Mouse (Mus musculus) heart, postnatal 36 days (tissue): ENCODE measurements around the gene Pald1. TPM values are rescaled to one million over a fixed set of nuclear protein-coding genes. Genes with fewer than 3 reads are reported as not detected.

Source experiments
- DNase-seq, 2 experiments: peaks; one replicate each; pipeline ENCODE4 v3.0.0; 2021 to 2022
- intact Hi-C: fragments of 180-260 bp; cut with DNase I; formaldehyde crosslinking; loops from one replicate; pipeline ENCODE4 v1.15.1; 2025
- total RNA-seq, 2 experiments: library from RNA; stranded (reverse); gene quantifications; 2 replicates each; pipeline ENCODE4 v1.2.3; 2021

Pald1 gene
- total RNA-seq, 2 experiments from 2014 or later: 19.9 to 21.6 TPM

DNA sequence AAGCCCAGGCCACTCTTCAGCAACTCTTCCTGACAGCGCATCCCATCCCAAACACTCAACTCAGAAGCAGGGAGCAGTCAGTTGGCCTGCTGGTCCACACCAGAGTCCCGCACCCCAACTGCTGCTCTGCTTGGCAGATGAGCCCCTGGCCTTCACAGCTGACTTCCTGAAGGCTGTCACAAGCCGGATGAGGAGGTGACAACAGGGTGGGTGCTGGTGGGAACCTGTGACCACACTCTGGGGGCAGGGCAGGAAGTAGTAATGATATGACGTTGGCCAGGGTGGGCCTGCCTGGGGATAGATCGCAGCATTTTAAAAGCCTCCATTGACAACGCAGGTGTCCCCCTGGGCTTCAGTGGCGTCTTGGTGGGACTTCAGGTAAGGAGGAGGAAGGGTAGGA lies 85.9 kb downstream of the Pald1 start, which contains the start of gene Prf1:
TSS of gene Prf1 (plus strand) at position 357 of the 400 bp plus-strand sequence.
- DNase-seq: no peak
- intact Hi-C loops: no loop called here

GRCm38 (mm10) chr10:61296713-61297445 lies 86.5 kb downstream of the Pald1 start:
- intact Hi-C loops: no loop called here
- DNase-seq: no peak

- intact Hi-C loops: no loop called here
- DNase-seq: no peak
Measured at GRCm38 (mm10) chr10:61294242-61294641, 89.1 kb downstream of the Pald1 start.

DNA sequence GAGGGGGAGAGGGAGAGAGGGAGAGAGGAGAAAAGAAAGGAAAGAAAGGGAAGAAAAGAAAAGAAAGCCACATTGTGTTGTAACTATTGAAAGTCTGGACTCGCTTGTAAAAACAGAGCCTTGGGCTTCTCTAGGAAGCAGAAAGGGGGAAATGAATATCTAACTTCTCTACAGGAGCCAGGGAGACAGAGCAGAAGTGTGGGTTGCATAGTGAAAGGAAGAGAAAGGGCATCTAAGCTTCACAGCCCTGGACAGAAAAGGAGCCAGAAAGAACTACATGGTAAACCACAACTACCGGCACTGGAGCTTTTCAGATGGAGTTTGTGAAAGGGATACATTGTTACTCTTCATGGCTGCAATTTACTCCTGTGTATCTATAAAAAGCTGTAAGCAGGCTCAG lies 92.9 kb downstream of the Pald1 start:
- DNase-seq: no peak

GRCm38 (mm10) chr10:61290016-61290415 lies 93.3 kb downstream of the Pald1 start:
- intact Hi-C loops: no loop called here
- no peak for DNase-seq

More for the DNA sequence above, 92.9 kb downstream of the Pald1 start:
- intact Hi-C loops: no loop called here

DNA sequence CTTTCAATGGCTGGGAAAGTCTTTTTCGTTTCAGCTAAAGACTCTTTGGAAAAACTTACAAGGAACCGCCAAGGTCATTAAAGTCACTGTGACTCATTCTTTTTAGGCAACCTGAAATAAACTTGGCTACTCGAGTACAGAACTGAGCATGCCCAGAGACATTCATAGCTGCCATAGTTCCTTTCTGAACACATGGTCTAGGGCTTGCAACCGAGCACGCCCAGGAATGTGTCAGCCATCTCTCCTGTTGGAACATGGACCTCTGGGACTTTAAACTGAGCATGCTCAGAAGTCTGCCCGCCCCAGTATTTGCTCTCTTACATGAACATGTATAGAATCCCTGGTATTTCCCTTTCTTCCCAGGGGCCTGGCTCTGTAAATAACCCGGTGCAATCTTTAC lies 97.1 kb downstream of the Pald1 start:
- DNase-seq: no peak
- intact Hi-C loops: no loop called here

- peak; percentile 56 to 71 for DNase-seq
- intact Hi-C loops: no loop called here
Measured at GRCm38 (mm10) chr10:61285271-61285670, 98.1 kb downstream of the Pald1 start.

- intact Hi-C loops: no loop called here
- no peak for DNase-seq
Measured at GRCm38 (mm10) chr10:61284309-61284708, 99.0 kb downstream of the Pald1 start.

GRCm38 (mm10) chr10:61281115-61281514 lies 102.2 kb downstream of the Pald1 start:
- intact Hi-C loops: no loop called here

GRCm38 (mm10) chr10:61277918-61278674 lies 105.2 kb downstream of the Pald1 start:
- peak; percentile 49 to 58 for DNase-seq
- intact Hi-C loops: loop anchor here (5.0 kb wide), 1 partner anchor 34 kb away; no protein-coding TSS in a partner anchor

More at GRCm38 (mm10) chr10:61281115-61281514, 102.2 kb downstream of the Pald1 start:
- DNase-seq: no peak

- no peak for DNase-seq
- intact Hi-C loops: loop anchor here (5.0 kb wide), 1 partner anchor 35 kb away; no protein-coding TSS in a partner anchor
Measured at GRCm38 (mm10) chr10:61277051-61277450, 106.3 kb downstream of the Pald1 start.

- DNase-seq: no peak
- intact Hi-C loops: loop anchor here (1.0 to 5.0 kb wide), 3 partner anchors 37 to 61 kb away; no protein-coding TSS in a partner anchor
Measured at GRCm38 (mm10) chr10:61275669-61276110, 107.6 kb downstream of the Pald1 start.

DNA sequence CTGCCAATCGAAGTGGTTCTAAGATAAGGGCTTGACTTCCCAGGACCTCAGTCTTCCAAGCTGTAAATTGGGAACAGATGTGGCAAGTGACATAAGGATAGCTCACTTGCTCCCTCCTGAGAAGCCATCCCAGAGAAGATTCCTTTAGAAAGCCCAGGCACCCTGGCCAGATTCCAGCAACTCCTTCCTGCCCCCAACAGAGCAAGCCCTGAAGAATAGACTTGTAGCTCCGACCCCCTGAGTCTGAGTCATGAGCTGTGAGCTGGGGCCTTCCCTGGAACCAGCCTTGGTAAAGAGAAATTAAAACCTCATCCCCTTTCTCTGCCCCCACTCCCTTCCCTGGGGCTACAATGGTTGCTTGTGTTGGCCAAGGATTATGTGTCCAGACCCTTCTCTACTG lies 108.8 kb downstream of the Pald1 start:
- DNase-seq: no peak
- intact Hi-C loops: loop anchor here (2.0 to 5.0 kb wide), 2 partner anchors 54 to 62 kb away; no protein-coding TSS in a partner anchor

GRCm38 (mm10) chr10:61273844-61274215 lies 109.5 kb downstream of the Pald1 start:
- peak; percentile 55 to 58 for DNase-seq
- intact Hi-C loops: loop anchor here (2.0 to 5.0 kb wide), 2 partner anchors 55 to 62 kb away; no protein-coding TSS in a partner anchor

GRCm38 (mm10) chr10:61273081-61273843 lies 110.1 kb downstream of the Pald1 start, which contains the start of gene Adamts14:
Gene Adamts14 (minus strand): TSS chr10:61273438.
- intact Hi-C loops: loop anchor here (5.0 kb wide), 1 partner anchor 61 kb away; no protein-coding TSS in a partner anchor
- DNase-seq: peak; percentile 48 to 60

- no peak for DNase-seq
- intact Hi-C loops: loop anchor here (5.0 kb wide), 1 partner anchor 60 kb away; no protein-coding TSS in a partner anchor
Measured at GRCm38 (mm10) chr10:61272631-61273030, 110.7 kb downstream of the Pald1 start.

- intact Hi-C loops: loop anchor here (5.0 kb wide), 1 partner anchor 60 kb away; no protein-coding TSS in a partner anchor
- peak; percentile 28 to 38 for DNase-seq
Measured at GRCm38 (mm10) chr10:61272089-61272626, 111.2 kb downstream of the Pald1 start.
